Mouse (Mus musculus) forebrain, embryonic 10.5 days (tissue): ENCODE measurements around the gene Ccser1. TPM values are rescaled to one million over a fixed set of nuclear protein-coding genes. Genes with fewer than 3 reads are reported as not detected.
A peak's percentile ranks its signal among the peaks of the same experiment; 100 is the strongest.

Experiments
- DNase-seq: peaks from one replicate; pipeline ENCODE4 v3.0.0-alpha.2; 2017; ENCODE audit warnings: low spot score; ENCODE audit errors: extremely low spot score
- H3K27ac ChIP-seq: fragments of 300-500 bp; sonication (generic); 2 replicates; pipeline ENCODE4 v1.5.1; 2016; ENCODE audit warnings: mild to moderate bottlenecking
- H3K27me3 ChIP-seq: fragments of 300-500 bp; sonication (generic); 2 replicates; pipeline ENCODE4 v1.6.1; 2016; ENCODE audit warnings: mild to moderate bottlenecking; ENCODE audit not compliant: poor library complexity, severe bottlenecking
- H3K36me3 ChIP-seq: fragments of 300-500 bp; sonication (generic); replicated peaks from 2 replicates; pipeline ENCODE4 v1.6.1; 2016; ENCODE audit warnings: mild to moderate bottlenecking, moderate library complexity
- H3K4me1 ChIP-seq: fragments of 300-500 bp; sonication (generic); 2 replicates; pipeline ENCODE4 v1.6.1; 2016
- H3K4me3 ChIP-seq: fragments of 300-500 bp; sonication (generic); 2 replicates; pipeline ENCODE4 v1.5.1; 2016; ENCODE audit warnings: mild to moderate bottlenecking, moderate library complexity
- H3K9me3 ChIP-seq: fragments of 300-500 bp; sonication (generic); 2 replicates; pipeline ENCODE4 v1.6.1; 2016; ENCODE audit warnings: mild to moderate bottlenecking, moderate library complexity
- WGBS: fragments of 180-500 bp; shearing (Covaris S2); methylation state at CpG from one replicate; pipeline ENCODE4 v1.1.7; 2016; 5-methylcytosine and 5-hydroxymethylcytosine counted together
- polyA plus RNA-seq: library from polyadenylated mRNA; unstranded; fragments of >200 nt; fragmentation: Nextera tagmentation; extraction: Ambion mirVana; gene quantifications from 2 replicates; pipeline ENCODE4 v1.2.1, GENCODE M21; 2016

The Ccser1 gene
- polyA plus RNA-seq, 1 experiment from 2014 or later, result 3.7 TPM

GRCm38 (mm10) chr6:61322328-61322727 lies 142.2 kb downstream of the Ccser1 start:
- H3K27me3 ChIP-seq, result no peaks in the 10 kb centered on the region
- no peaks in the 10 kb centered on the region for H3K36me3 ChIP-seq
- no peaks in the 10 kb centered on the region for H3K9me3 ChIP-seq
- no peak overlapping the region for H3K27ac ChIP-seq
- no peak for DNase-seq
- WGBS, result 77% methylated on average over 6 of the region's 6 CpGs
- H3K4me1 ChIP-seq, result 0 out of 2 replicates have a peak, but pooled peaks cover 3% of the 10 kb centered on the region
- H3K4me3 ChIP-seq, result no peak overlapping the region

- WGBS, result 93% methylated on average over 2 of the region's 2 CpGs
- H3K4me3 ChIP-seq, result no peak overlapping the region
- no peaks in the 10 kb centered on the region for H3K27me3 ChIP-seq
- no peaks in the 10 kb centered on the region for H3K9me3 ChIP-seq
- H3K27ac ChIP-seq, result no peak overlapping the region
- DNase-seq, result no peak
- H3K36me3 ChIP-seq, result no peaks in the 10 kb centered on the region
- peaks cover 11% of the 10 kb centered on the region; the same call in 1 of the 2 replicates for H3K4me1 ChIP-seq
Measured at GRCm38 (mm10) chr6:61326131-61326530, 146.0 kb downstream of the Ccser1 start.

GRCm38 (mm10) chr6:61328981-61329380 lies 148.9 kb downstream of the Ccser1 start:
- no peaks in the 10 kb centered on the region for H3K36me3 ChIP-seq
- no peak for DNase-seq
- no peaks in the 10 kb centered on the region for H3K27me3 ChIP-seq
- H3K9me3 ChIP-seq, result no peaks in the 10 kb centered on the region
- H3K27ac ChIP-seq, result no peak overlapping the region
- peaks cover 9% of the 10 kb centered on the region; the same call in 1 of the 2 replicates for H3K4me1 ChIP-seq
- no peak overlapping the region for H3K4me3 ChIP-seq

- H3K27me3 ChIP-seq, result no peaks in the 10 kb centered on the region
- DNase-seq, result no peak
- peaks cover 9% of the 10 kb centered on the region; the same call in 1 of the 2 replicates for H3K4me1 ChIP-seq
- H3K36me3 ChIP-seq, result no peaks in the 10 kb centered on the region
- no peak overlapping the region for H3K4me3 ChIP-seq
- H3K9me3 ChIP-seq, result no peaks in the 10 kb centered on the region
- H3K27ac ChIP-seq, result no peak overlapping the region
- WGBS, result 83% methylated on average over 15 of the region's 15 CpGs
Measured at GRCm38 (mm10) chr6:61329593-61330540, 149.7 kb downstream of the Ccser1 start.

- DNase-seq, result no peak
Measured at GRCm38 (mm10) chr6:61334466-61334865, 154.3 kb downstream of the Ccser1 start.

GRCm38 (mm10) chr6:61347045-61347838 lies 167.1 kb downstream of the Ccser1 start:
- Histone ChIP-seq H3K9me3 (no peaks in the 10 kb centered on the region), H3K36me3 (no peaks in the 10 kb centered on the region), H3K27ac (no peak overlapping the region), H3K4me1 (no peaks in the 10 kb centered on the region), H3K27me3 (no peaks in the 10 kb centered on the region), H3K4me3 (no peak overlapping the region)
- 81% methylated on average over 5 of the region's 5 CpGs for WGBS
- DNase-seq, result no peak

More at GRCm38 (mm10) chr6:61334466-61334865, 154.3 kb downstream of the Ccser1 start:
- H3K27me3 ChIP-seq, result no peaks in the 10 kb centered on the region
- no peak overlapping the region for H3K27ac ChIP-seq
- H3K4me1 ChIP-seq, result peaks cover 4% of the 10 kb centered on the region; the same call in 1 of the 2 replicates
- 92% methylated on average over 1 of the region's 1 CpGs for WGBS
- H3K4me3 ChIP-seq, result no peak overlapping the region
- no peaks in the 10 kb centered on the region for H3K36me3 ChIP-seq
- H3K9me3 ChIP-seq, result no peaks in the 10 kb centered on the region

- Histone ChIP-seq H3K4me3 (no peak overlapping the region), H3K9me3 (no peaks in the 10 kb centered on the region), H3K4me1 (no peaks in the 10 kb centered on the region), H3K27ac (no peak overlapping the region), H3K36me3 (no peaks in the 10 kb centered on the region), H3K27me3 (no peaks in the 10 kb centered on the region)
- no peak for DNase-seq
- WGBS, result 85% methylated on average over 5 of the region's 5 CpGs
Measured at GRCm38 (mm10) chr6:61363722-61364121, 183.6 kb downstream of the Ccser1 start.

GRCm38 (mm10) chr6:61382526-61382925 lies 202.4 kb downstream of the Ccser1 start:
- Histone ChIP-seq H3K4me1 (no peaks in the 10 kb centered on the region), H3K27ac (no peak overlapping the region), H3K27me3 (no peaks in the 10 kb centered on the region), H3K36me3 (no peaks in the 10 kb centered on the region), H3K4me3 (no peak overlapping the region), H3K9me3 (no peaks in the 10 kb centered on the region)
- WGBS, result 41% methylated on average over 3 of the region's 3 CpGs
- no peak for DNase-seq

GRCm38 (mm10) chr6:61382991-61383390 lies 202.9 kb downstream of the Ccser1 start:
- Histone ChIP-seq H3K9me3 (no peaks in the 10 kb centered on the region), H3K4me3 (no peak overlapping the region), H3K27ac (no peak overlapping the region), H3K36me3 (no peaks in the 10 kb centered on the region), H3K27me3 (no peaks in the 10 kb centered on the region), H3K4me1 (no peaks in the 10 kb centered on the region)
- WGBS, result 58% methylated on average over 3 of the region's 3 CpGs
- no peak for DNase-seq

GRCm38 (mm10) chr6:61387046-61387445 lies 206.9 kb downstream of the Ccser1 start:
- H3K4me1 ChIP-seq, result no peaks in the 10 kb centered on the region
- no peak for DNase-seq
- H3K27me3 ChIP-seq, result no peaks in the 10 kb centered on the region
- H3K9me3 ChIP-seq, result no peaks in the 10 kb centered on the region
- no peak overlapping the region for H3K4me3 ChIP-seq
- H3K36me3 ChIP-seq, result no peaks in the 10 kb centered on the region
- 88% methylated on average over 1 of the region's 1 CpGs for WGBS
- no peak overlapping the region for H3K27ac ChIP-seq

GRCm38 (mm10) chr6:61427490-61427889 lies 247.4 kb downstream of the Ccser1 start:
- H3K36me3 ChIP-seq, result no peaks in the 10 kb centered on the region
- 85% methylated on average over 2 of the region's 2 CpGs for WGBS

GRCm38 (mm10) chr6:61430881-61431725 lies 251.0 kb downstream of the Ccser1 start:
- peak overlapping the region; percentile 63; the same call in 1 of the 2 replicates for H3K27ac ChIP-seq

More at GRCm38 (mm10) chr6:61427490-61427889, 247.4 kb downstream of the Ccser1 start:
- H3K4me3 ChIP-seq, result no peak overlapping the region
- DNase-seq, result no peak
- H3K27me3 ChIP-seq, result no peaks in the 10 kb centered on the region
- H3K4me1 ChIP-seq, result peaks cover 18% of the 10 kb centered on the region
- no peaks in the 10 kb centered on the region for H3K9me3 ChIP-seq
- H3K27ac ChIP-seq, result no peak overlapping the region

More at GRCm38 (mm10) chr6:61430881-61431725, 251.0 kb downstream of the Ccser1 start:
- no peak for DNase-seq
- peaks cover 18% of the 10 kb centered on the region for H3K4me1 ChIP-seq
- no peaks in the 10 kb centered on the region for H3K36me3 ChIP-seq
- 8% methylated on average over 5 of the region's 5 CpGs for WGBS
- no peaks in the 10 kb centered on the region for H3K27me3 ChIP-seq
- H3K4me3 ChIP-seq, result no peak overlapping the region
- H3K9me3 ChIP-seq, result no peaks in the 10 kb centered on the region
